Mouse (Mus musculus): ENCODE results near the gene Kcne3.

Kcne3 gene

GRCm38 (mm10) chr7:100176269-100176668 is at the start of gene Kcne3:
TSS of gene Kcne3 (plus strand) at chr7:100176502.
- ATAC-seq (ENCODE audit: insufficient number of reproducible peaks, low FRiP score, low TSS enrichment) = no peak

GRCm38 (mm10) chr7:100126514-100126913 is 49.8 kb upstream of the Kcne3 start:
- no peak for ATAC-seq (ENCODE audit: insufficient number of reproducible peaks, low FRiP score, low TSS enrichment)

- ATAC-seq (ENCODE audit: insufficient number of reproducible peaks, low FRiP score, low TSS enrichment) = no peak
Measured at GRCm38 (mm10) chr7:100128262-100129041, 47.9 kb upstream of the Kcne3 start.

DNA sequence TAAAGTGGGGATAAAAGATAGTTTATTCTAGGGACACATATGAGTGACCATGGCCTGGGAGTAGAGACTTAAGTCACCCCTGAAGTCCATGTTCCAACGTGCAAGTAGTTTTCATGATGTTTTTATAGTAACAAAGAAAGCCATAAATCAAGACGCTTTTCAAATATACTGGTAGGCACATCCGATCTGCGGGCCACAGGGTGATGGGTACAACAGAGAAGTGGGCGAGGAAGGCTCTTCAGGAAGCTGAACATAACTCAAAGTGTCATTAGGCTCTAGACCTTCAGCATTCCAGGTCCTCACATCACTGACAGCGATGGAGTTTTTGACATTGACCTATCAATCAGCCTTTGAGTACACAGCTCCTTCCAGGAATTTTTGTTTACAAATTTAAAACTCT is 45.7 kb upstream of the Kcne3 start:
- ATAC-seq (ENCODE audit: insufficient number of reproducible peaks, low FRiP score, low TSS enrichment) = no peak

- no peak for ATAC-seq (ENCODE audit: insufficient number of reproducible peaks, low FRiP score, low TSS enrichment)
Measured at GRCm38 (mm10) chr7:100132379-100132778, 43.9 kb upstream of the Kcne3 start.

DNA sequence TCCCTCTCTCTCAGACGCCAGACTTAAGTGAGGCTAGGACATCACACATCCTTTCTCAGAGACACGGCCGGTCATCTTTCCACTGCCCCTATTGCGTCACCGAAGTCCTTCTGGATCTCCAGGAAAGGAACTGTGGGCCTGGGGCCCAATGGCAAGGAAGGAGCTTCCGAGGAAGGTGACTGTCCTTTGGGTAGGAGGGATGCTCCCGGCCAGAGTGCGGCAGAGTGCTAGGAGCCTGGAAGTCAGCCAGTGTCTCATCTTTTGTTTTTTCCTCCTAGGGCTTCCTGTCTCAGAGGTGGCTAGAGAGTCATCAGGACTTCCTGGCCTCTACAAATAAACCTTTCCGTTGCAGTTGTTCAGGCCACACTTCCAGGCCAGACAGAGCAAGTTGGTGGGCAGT is 39.3 kb upstream of the Kcne3 start:
- ATAC-seq (ENCODE audit: insufficient number of reproducible peaks, low FRiP score, low TSS enrichment) = no peak

GRCm38 (mm10) chr7:100138075-100138474 is 38.2 kb upstream of the Kcne3 start:
- ATAC-seq (ENCODE audit: insufficient number of reproducible peaks, low FRiP score, low TSS enrichment) = no peak

DNA sequence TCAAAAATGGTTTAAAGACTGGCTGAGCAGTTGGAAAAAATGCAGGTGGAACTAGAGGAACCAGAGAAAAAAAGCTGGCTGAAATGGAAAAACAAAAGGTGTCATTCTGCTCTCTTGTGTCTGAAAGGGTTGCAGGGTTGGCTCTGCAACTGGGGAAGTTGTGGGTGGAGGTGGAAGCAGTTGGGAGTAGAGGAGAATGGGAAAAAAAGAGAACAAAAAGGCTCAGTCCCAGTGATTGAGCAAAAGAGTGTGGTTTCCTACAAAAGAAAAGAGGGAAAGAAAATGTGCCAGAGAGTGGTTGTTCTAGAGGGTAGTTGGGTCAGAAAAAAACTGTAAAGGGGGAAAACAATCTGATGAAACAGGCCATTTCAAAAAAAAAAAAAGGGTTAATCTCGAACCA is 35.7 kb upstream of the Kcne3 start:
- ATAC-seq (ENCODE audit: insufficient number of reproducible peaks, low FRiP score, low TSS enrichment) = no peak

GRCm38 (mm10) chr7:100148586-100148985 is 27.7 kb upstream of the Kcne3 start:
- no peak for ATAC-seq (ENCODE audit: insufficient number of reproducible peaks, low FRiP score, low TSS enrichment)

- ATAC-seq (ENCODE audit: insufficient number of reproducible peaks, low FRiP score, low TSS enrichment) = no peak
Measured at GRCm38 (mm10) chr7:100150086-100150485, 26.2 kb upstream of the Kcne3 start.

DNA sequence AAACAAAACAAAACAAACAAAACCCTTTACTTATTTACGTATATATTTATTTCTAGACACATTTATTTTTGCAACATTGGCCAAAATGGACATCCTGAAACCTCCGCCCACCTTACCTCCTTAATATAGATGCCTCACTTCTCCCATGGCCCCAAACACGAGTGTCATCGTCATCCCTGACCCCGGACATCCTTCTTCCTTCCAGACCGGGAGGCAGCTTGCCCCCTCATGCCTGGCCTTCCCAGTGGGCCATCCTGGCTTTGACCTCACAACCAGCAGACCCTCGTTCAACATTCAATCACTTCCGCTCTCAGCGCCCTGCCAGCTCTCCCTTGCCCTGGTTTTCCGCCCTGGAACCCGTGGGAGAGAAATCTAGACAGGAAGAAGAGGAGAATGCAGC is 25.7 kb upstream of the Kcne3 start:
- ATAC-seq (ENCODE audit: insufficient number of reproducible peaks, low FRiP score, low TSS enrichment) = no peak

DNA sequence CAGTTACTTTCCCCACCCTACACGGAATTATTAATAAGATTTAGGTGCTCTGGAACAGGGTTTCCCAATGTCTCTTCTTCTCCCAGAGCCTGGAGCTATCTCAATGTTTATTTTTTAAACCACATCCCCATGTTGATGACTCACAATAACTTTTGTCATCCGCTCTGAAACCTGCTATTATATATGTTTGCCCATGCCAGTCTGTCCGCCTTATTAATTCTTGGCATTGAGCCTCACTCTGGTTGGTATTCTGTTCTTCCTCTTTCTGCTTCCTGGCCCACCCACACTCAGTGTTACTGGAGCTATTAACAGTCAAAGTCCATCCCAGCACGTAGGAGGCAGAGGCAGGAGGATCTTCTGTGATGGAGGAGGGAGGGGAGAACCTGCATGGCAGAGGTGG is 18.6 kb upstream of the Kcne3 start:
- ATAC-seq (ENCODE audit: insufficient number of reproducible peaks, low FRiP score, low TSS enrichment) = no peak

GRCm38 (mm10) chr7:100159105-100159841 is 17.0 kb upstream of the Kcne3 start, which contains the start of gene Lipt2:
TSS of gene Lipt2 (plus strand) at chr7:100159277.
- ATAC-seq (ENCODE audit: insufficient number of reproducible peaks, low FRiP score, low TSS enrichment) = peak; percentile 96

DNA sequence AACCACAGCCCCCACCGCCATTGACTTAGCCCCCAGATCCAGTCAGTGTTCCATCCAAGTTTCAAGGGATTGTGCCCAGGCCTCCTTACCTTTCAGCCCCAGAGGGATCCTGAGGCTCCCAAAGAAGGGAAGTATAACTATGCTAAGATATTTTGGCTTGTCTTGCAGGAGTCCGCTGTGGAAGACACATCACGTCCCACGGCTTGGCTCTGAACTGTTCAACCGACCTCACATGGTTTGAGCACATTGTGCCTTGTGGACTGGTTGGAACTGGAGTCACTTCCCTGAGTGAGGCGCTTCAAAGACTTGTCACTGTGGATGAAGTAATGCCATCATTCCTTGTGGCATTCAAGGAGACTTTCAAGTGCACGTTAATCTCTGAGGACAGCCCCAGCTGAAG is 16.3 kb upstream of the Kcne3 start:
- no peak; the same call in 1 of the 2 replicates for ATAC-seq (ENCODE audit: insufficient number of reproducible peaks, low FRiP score, low TSS enrichment)

GRCm38 (mm10) chr7:100163506-100163905 is 12.8 kb upstream of the Kcne3 start:
- ATAC-seq (ENCODE audit: insufficient number of reproducible peaks, low FRiP score, low TSS enrichment) = no peak

- ATAC-seq (ENCODE audit: insufficient number of reproducible peaks, low FRiP score, low TSS enrichment) = no peak
Measured at GRCm38 (mm10) chr7:100168654-100169053, 7.6 kb upstream of the Kcne3 start.

DNA sequence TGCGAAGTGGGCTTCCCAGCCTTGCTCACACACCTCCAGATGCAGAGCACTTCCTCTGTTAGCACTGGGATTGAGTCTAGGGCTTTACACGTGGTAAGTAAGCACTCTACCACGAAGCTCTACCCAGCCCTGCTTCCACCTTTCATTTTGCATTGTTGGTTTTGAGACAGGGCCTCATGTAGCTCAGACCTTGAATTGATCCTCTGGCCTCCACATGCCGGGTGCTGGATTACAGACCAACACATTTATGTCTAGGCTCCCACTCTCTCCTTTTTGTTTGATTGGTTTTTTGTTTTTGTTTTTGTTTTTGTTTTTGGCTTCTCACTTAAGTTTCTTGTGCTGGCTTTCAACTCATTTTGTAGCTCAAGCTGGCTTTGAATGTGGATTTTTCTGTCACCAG is 5.5 kb upstream of the Kcne3 start:
- ATAC-seq (ENCODE audit: insufficient number of reproducible peaks, low FRiP score, low TSS enrichment) = no peak

- ATAC-seq (ENCODE audit: insufficient number of reproducible peaks, low FRiP score, low TSS enrichment) = no peak
Measured at GRCm38 (mm10) chr7:100178016-100178890, 2.0 kb downstream of the Kcne3 start.

DNA sequence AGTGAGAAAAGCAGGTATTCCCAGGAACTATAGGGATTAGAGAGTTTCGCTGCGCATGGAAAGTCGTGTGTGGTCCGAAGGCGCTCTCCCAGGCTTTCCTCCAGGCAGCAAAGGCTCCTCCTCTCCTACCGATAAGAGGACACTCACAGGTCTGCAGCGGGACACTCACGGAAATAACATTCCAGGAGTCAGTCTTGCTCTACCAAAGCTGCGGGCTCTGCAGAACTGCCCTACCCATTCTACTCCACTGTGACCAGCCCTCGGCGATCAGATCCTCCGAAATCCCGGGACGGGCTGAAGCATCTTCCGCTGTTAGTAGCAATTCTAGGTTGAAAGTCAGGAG is 2.6 kb downstream of the Kcne3 start:
- no peak for ATAC-seq (ENCODE audit: insufficient number of reproducible peaks, low FRiP score, low TSS enrichment)

GRCm38 (mm10) chr7:100179394-100179793 is 3.1 kb downstream of the Kcne3 start:
- ATAC-seq (ENCODE audit: insufficient number of reproducible peaks, low FRiP score, low TSS enrichment) = no peak

DNA sequence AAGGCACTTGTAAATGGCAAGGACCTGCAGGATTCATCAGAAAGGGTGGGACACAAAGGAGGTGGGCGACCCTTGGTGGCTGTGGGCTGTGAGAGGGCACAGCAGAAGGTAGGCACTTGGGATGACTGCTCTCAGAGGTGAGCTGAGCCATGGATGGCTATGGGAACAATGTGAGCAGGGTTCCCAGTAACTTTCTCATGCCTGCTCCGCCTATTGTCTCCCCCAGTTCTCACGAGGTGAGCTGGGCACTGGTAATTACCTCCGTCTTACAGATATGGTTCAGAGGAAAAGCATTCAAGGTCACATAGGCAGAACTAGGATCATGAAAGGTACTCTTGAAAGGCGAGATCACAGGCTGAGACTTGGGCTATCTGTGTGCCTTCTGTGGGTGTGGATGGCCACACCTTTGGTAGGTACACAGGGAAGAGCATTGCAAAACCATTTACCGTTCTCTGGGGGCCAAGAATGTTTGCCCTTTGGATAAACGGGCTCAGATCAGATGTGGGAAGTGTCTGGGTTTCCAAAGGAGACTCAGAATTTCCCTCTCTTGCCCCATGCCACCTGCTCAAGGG is 3.6 kb downstream of the Kcne3 start:
- no peak for ATAC-seq (ENCODE audit: insufficient number of reproducible peaks, low FRiP score, low TSS enrichment)

All from cerebellum, adult (tissue).